Mouse (Mus musculus): ENCODE results near the gene Kng2. TPM values are rescaled to one million over a fixed set of nuclear protein-coding genes. Genes with fewer than 3 reads are reported as not detected.
"Not testable (repeated sequence)": the region's sequence is repeated elsewhere in the genome, so short reads cannot be mapped to it uniquely, and the experiment has no call there.

The Kng2 gene
- polyA plus RNA-seq, 1 experiment from 2014 or later, result 7.6 TPM

- CTCF ChIA-PET, result interaction anchor here (1.0 kb wide), 1 partner anchor 67 kb away, joined by 3 read pairs; no protein-coding TSS in a partner anchor
- ATAC-seq, result no peak
These were observed 1.6 kb upstream of the Kng2 start for GRCm38 (mm10) chr16:23030673-23031435.

GRCm38 (mm10) chr16:23027341-23027740 is 1.9 kb downstream of the Kng2 start:
- POLR2A ChIA-PET; DNase-seq (ENCODE audit: low read depth, low spot score); CTCF ChIA-PET: not testable (repeated sequence)

More at GRCm38 (mm10) chr16:23030673-23031435, 1.6 kb upstream of the Kng2 start:
- POLR2A ChIA-PET, result interaction anchor here (0.9 kb wide), 1 partner anchor 151 kb away, joined by 4 read pairs; no protein-coding TSS in a partner anchor
- no peak for TF ChIP-seq CTCF (IDR thresholded peaks at IDR 0.05)
- no peak for DNase-seq (ENCODE audit: low read depth, low spot score)
- in situ Hi-C loops (cut with MboI; ENCODE audit: low pct_unique_long_range_greater_than_20kb), result no loop called here
- no peaks in the 10 kb centered on the region for H3K27me3 ChIP-seq

GRCm38 (mm10) chr16:23026582-23026981 is 2.7 kb downstream of the Kng2 start:
- no peak for TF ChIP-seq CTCF (IDR thresholded peaks at IDR 0.05)
- no peak for ATAC-seq
- ChIA-PET CTCF (no interaction called here), POLR2A (no interaction called here)
- in situ Hi-C loops (cut with MboI; ENCODE audit: low pct_unique_long_range_greater_than_20kb), result no loop called here
- H3K27me3 ChIP-seq, result no peaks in the 10 kb centered on the region
- DNase-seq (ENCODE audit: low read depth, low spot score), result no peak

More at GRCm38 (mm10) chr16:23027341-23027740, 1.9 kb downstream of the Kng2 start:
- in situ Hi-C loops (cut with MboI; ENCODE audit: low pct_unique_long_range_greater_than_20kb); H3K27me3 ChIP-seq; ATAC-seq: not testable (repeated sequence)

- in situ Hi-C loops (cut with MboI; ENCODE audit: low pct_unique_long_range_greater_than_20kb), result no loop called here
- CTCF ChIA-PET, result interaction anchor here (1.3 kb wide), 1 partner anchor 147 kb away, joined by 3 read pairs; no protein-coding TSS in a partner anchor
- H3K27me3 ChIP-seq, result no peaks in the 10 kb centered on the region
- POLR2A ChIA-PET, result no interaction called here
- no peak for TF ChIP-seq CTCF (IDR thresholded peaks at IDR 0.05)
- no peak for ATAC-seq
- no peak for DNase-seq (ENCODE audit: low read depth, low spot score)
These were observed 4.2 kb downstream of the Kng2 start for GRCm38 (mm10) chr16:23025111-23025510.

GRCm38 (mm10) chr16:23020571-23020970 is 8.7 kb downstream of the Kng2 start:
- in situ Hi-C loops (cut with MboI; ENCODE audit: low pct_unique_long_range_greater_than_20kb), result loop anchor here (5.0 kb wide), 1 partner anchor 42 kb away; no protein-coding TSS in a partner anchor
- H3K27me3 ChIP-seq; DNase-seq (ENCODE audit: low read depth, low spot score); POLR2A ChIA-PET; ATAC-seq: not testable (repeated sequence)
- CTCF ChIA-PET, result interaction anchor here (0.8 kb wide), 1 partner anchor 50 kb away, joined by 3 read pairs; no protein-coding TSS in a partner anchor

GRCm38 (mm10) chr16:23014645-23015044 is 14.6 kb downstream of the Kng2 start:
- ATAC-seq; DNase-seq (ENCODE audit: low read depth, low spot score); CTCF ChIA-PET; POLR2A ChIA-PET; in situ Hi-C loops (cut with MboI; ENCODE audit: low pct_unique_long_range_greater_than_20kb); H3K27me3 ChIP-seq: not testable (repeated sequence)

- H3K27me3 ChIP-seq; CTCF ChIA-PET; POLR2A ChIA-PET; in situ Hi-C loops (cut with MboI; ENCODE audit: low pct_unique_long_range_greater_than_20kb); DNase-seq (ENCODE audit: low read depth, low spot score); ATAC-seq: not testable (repeated sequence)
These were observed 15.5 kb downstream of the Kng2 start for GRCm38 (mm10) chr16:23013786-23014185.

GRCm38 (mm10) chr16:22996951-22997350 is 32.3 kb downstream of the Kng2 start:
- in situ Hi-C loops (cut with MboI; ENCODE audit: low pct_unique_long_range_greater_than_20kb); DNase-seq (ENCODE audit: low read depth, low spot score); ATAC-seq: not testable (repeated sequence)

GRCm38 (mm10) chr16:22967383-22968030 is 61.8 kb downstream of the Kng2 start:
- POLR2A ChIA-PET, result no interaction called here
- ATAC-seq, result no peak
- CTCF ChIA-PET, result no interaction called here
- TF ChIP-seq CTCF (IDR thresholded peaks at IDR 0.05), result no peak
- no peak for DNase-seq (ENCODE audit: low read depth, low spot score)
- no peaks in the 10 kb centered on the region for H3K27me3 ChIP-seq
- in situ Hi-C loops (cut with MboI; ENCODE audit: low pct_unique_long_range_greater_than_20kb), result no loop called here

More at GRCm38 (mm10) chr16:22996951-22997350, 32.3 kb downstream of the Kng2 start:
- CTCF ChIA-PET, H3K27me3 ChIP-seq, POLR2A ChIA-PET: not testable (repeated sequence)

- H3K27me3 ChIP-seq, result no peaks in the 10 kb centered on the region
- in situ Hi-C loops (cut with MboI; ENCODE audit: low pct_unique_long_range_greater_than_20kb), result no loop called here
- no peak for ATAC-seq
- CTCF ChIA-PET, result interaction anchor here (1.5 kb wide), 1 partner anchor 68 kb away, joined by 3 read pairs; no protein-coding TSS in a partner anchor
- no peak for TF ChIP-seq CTCF (IDR thresholded peaks at IDR 0.05)
- POLR2A ChIA-PET, result no interaction called here
- no peak for DNase-seq (ENCODE audit: low read depth, low spot score)
These were observed 66.0 kb downstream of the Kng2 start for GRCm38 (mm10) chr16:22963293-22963692.

GRCm38 (mm10) chr16:22962256-22962655 is 67.0 kb downstream of the Kng2 start:
- in situ Hi-C loops (cut with MboI; ENCODE audit: low pct_unique_long_range_greater_than_20kb), result no loop called here
- H3K27me3 ChIP-seq, result no peaks in the 10 kb centered on the region
- ATAC-seq, result no peak
- TF ChIP-seq CTCF (IDR thresholded peaks at IDR 0.05), result no peak
- no peak for DNase-seq (ENCODE audit: low read depth, low spot score)
- POLR2A ChIA-PET, result interaction anchor here (0.6 kb wide), 1 partner anchor 674 kb away, joined by 3 read pairs; no protein-coding TSS in a partner anchor
- CTCF ChIA-PET, result no interaction called here
